Mouse (Mus musculus): ENCODE measurements around the gene Btbd10.

The Btbd10 gene

GRCm38 (mm10) chr7:113368746-113369619 lies at the start of gene Btbd10:
Gene Btbd10 (minus strand): TSS chr7:113369392.
- under 1% methylated on average over 64 of the region's 64 CpGs for WGBS

DNA sequence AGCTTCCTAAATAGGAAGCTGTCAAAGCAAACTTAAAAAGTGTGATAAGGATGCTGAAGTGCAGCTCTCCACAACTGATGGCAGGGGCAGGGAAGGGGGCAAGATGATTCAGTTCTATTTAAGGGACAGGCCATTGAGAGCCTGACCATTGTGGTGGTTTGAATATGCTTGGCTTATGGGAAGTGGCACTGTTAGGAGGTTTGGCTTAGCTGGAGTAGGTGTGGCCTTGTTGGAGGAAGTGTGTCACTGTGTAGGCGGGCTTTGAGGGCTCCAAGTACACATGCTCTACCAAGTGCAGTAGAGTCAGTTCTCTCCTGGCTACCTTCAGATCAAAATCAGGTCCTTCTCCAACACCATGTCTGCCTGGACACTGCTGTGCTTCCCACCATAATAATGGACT lies 47.3 kb upstream of the Btbd10 start:
- 92% methylated on average over 1 of the region's 1 CpGs for WGBS

GRCm38 (mm10) chr7:113415256-113415655 lies 46.1 kb upstream of the Btbd10 start:
- WGBS = 56% methylated on average over 3 of the region's 3 CpGs

DNA sequence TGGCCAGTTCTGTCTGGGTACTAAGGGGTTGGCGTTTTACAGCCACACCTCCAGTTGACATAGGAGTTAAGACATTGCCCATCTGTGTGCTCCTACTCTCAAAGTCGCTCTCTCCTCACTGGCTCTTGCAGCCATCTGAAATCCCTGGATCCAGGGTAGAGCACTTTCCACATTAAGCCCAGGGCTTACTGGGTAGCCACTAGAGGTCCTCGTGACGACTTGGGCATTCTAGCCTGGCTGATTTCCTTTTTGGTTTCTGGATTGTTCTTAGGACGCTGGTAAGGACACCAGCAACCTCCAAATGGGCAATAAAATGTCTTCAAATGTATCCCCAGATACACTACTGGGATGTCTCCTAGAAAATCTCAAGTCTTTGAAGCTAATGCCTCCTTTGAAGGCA lies 39.5 kb upstream of the Btbd10 start:
- WGBS = 63% methylated on average over 5 of the region's 5 CpGs

- WGBS = 88% methylated on average over 4 of the region's 4 CpGs
Observed at GRCm38 (mm10) chr7:113396661-113397060, 27.5 kb upstream of the Btbd10 start.

- 64% methylated on average over 2 of the region's 2 CpGs for WGBS
Observed at GRCm38 (mm10) chr7:113391619-113392018, 22.4 kb upstream of the Btbd10 start.

- 85% methylated on average over 2 of the region's 2 CpGs for WGBS
Observed at GRCm38 (mm10) chr7:113388470-113388869, 19.3 kb upstream of the Btbd10 start, which contains the start of gene Pth. Gene Pth (minus strand): TSS chr7:113388570.

- 17% methylated on average over 7 of the region's 7 CpGs for WGBS
Observed at GRCm38 (mm10) chr7:113377875-113378658, 8.9 kb upstream of the Btbd10 start.

- WGBS = 84% methylated on average over 1 of the region's 1 CpGs
Observed at GRCm38 (mm10) chr7:113372682-113373081, 3.5 kb upstream of the Btbd10 start.

DNA sequence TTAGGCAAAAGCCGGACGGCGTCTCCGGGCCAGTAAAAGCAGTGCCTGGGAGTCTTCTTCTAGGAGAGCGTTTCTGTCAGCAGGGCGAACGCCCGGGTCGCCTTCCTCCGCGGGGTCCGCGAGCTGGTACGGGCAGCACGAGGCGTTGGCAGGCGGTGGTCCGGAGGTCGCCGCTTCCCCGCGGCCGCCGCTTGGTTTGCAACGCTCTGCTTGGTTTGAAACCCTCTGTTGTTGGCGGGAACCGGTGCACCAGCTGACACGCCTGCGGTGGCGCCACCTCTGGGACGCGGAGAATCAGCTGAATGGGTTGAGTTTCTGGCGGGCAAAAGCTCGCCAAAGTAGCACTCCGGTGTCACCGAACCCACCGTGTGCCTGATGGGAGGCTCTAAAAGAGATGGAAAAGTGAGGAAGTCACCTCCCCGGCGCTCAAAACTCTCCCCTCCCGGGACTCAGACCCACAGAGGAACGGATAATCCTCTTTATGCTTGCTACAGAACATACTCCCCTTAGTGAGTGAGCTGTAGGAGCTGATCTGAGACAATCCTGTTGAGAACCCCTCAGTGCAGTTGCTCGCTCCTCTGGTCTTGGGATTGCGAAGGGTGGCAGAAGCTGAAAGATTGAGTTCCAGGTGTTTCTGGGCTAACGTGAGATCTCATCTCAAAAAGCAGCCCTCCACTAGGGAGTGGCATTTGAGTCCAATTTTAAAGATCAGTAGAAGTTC lies 588 bp upstream of the Btbd10 start:
- WGBS = under 1% methylated on average over 44 of the region's 44 CpGs

DNA sequence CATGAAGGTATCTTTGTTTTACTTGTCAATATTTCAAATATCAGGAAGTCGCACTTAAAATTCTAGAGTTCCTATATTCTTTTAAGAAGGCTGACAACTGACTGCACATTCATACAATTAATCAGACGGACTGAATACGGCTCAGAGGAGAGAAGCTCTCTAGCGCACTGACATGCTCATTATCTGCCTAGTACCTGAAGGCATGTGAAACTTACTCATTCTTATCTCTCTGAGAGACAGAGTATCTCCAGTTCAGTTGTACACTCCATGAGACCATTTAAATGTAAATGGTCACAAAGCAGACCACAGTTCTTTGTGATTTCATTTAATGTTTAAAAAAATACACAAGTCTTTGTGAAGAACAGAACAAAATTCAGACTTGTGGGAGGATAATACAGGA lies 1.8 kb downstream of the Btbd10 start:
- 69% methylated on average over 4 of the region's 4 CpGs for WGBS

GRCm38 (mm10) chr7:113349089-113349488 lies 20.1 kb downstream of the Btbd10 start:
- WGBS = 89% methylated on average over 1 of the region's 1 CpGs

DNA sequence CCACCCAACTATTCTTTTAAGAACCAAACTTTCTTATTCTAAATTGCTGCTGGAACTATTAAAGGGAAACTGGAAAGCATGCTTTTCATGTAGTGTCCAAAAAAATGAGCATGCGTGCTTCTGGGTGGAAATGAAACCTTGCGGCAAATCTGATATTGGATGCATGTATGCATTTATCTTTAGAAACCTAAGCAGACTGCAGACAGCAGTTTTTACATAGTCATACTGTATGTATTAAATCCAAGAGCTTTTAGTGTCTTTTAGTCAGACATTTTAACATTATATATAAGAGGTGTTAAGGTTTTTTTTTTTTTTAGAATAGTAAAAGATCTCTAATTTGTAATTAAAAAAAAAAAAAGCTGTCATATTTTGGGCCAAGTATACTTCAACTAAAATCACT lies 21.5 kb downstream of the Btbd10 start:
- 41% methylated on average over 2 of the region's 2 CpGs for WGBS

GRCm38 (mm10) chr7:113347271-113347670 lies 21.9 kb downstream of the Btbd10 start:
- WGBS = 13% methylated on average over 4 of the region's 4 CpGs

- 86% methylated on average over 8 of the region's 8 CpGs for WGBS
Observed at GRCm38 (mm10) chr7:113335250-113335649, 33.9 kb downstream of the Btbd10 start.

DNA sequence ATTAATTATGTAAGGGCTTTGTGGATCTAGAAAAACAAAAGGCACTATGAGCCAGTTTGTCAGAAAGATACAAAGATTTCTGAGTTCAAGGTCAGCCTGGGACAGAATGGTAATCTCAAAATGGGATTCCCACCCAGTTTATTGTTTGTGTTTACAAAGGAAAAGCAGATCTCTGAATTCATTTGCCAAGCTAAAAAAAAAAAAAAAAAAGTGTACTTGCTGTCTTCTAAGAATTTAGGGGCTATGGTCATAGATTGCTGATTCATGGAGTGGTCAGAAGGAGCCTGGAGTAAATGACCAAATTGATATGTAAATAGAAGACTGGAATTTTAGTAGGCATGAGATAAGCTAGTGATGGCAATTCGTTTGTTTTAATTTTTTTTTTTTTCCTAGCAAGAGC lies 49.1 kb downstream of the Btbd10 start:
- WGBS = 60% methylated on average over 1 of the region's 1 CpGs

DNA sequence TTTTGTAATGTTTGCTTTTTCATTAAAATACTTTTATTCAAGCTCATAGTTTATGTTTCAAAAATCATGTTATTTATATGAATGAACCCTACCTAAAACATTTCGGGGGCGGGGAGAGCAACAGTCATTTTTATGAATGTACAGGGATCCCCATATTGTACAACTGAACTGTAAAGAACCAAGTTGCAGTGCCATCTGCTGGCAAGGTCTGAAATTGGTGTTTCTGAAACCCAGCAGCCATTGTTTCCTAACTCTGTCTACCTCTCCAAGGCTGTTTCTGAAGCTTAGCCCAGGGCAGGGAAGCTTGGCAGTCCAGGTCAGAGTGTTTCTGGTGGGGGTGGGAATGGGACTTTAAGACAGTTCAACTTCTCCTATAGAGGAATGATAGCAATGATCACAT lies 57.4 kb downstream of the Btbd10 start:
- WGBS = 8% methylated on average over 2 of the region's 2 CpGs

DNA sequence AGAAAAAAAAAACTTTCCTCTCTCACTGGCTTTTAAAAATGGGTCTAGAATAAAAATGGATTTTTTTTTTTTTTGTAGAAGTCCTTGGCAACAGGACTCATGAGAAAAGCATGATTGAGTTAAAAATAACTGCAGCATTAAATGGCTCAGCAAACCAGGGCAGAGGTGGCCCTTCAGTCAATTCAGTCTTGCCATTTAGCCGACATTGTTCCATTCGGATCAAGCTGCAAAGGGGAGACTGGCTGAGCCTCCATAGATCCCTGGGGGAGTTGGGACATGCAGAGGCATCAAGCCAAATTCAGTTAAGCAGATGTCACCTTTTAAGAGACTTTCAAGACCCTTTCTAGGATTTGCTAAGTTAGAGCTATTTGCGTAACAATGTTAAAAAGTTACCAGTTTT lies 59.1 kb downstream of the Btbd10 start:
- WGBS = 53% methylated on average over 3 of the region's 3 CpGs

GRCm38 (mm10) chr7:113297813-113298212 lies 71.4 kb downstream of the Btbd10 start:
- WGBS = 86% methylated on average over 4 of the region's 4 CpGs

DNA sequence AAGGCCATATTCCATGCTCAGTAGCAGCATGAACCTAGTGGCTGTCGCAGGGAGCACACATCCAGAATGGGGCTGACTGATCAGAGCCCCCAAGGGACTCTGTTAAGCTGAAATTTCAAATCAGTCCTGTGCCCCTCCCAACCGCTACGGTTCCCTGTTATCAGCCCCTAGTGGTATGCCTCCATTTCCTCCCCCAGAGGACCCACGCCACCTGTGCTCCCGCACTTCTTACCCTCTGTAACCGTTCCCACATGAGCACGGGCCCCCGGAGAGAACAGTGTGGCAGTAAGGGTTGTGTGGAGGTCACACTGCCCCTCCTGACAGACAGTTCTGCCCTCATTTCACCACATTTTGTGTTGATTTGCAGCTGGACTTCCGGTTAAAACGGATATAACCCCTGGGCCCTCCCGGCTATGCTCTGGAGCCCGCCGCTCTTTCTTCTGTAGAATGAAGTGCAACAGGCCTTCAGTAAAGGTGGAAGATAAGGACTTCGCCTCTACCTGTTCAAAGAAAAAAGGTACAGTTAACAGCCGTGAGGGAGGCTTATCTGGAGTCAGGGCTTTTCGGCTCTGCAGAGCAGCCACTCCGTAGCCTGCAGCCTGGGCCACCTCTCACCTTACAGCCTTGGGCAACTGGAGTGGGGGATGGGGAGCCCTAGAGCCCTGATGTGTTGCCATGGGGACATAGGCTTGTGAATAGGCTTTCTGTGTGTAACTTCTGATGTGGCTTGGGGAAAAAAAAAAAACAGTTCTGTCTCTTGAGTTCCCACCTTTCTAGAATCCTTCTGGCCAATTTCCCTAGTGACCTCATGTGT lies 73.9 kb downstream of the Btbd10 start:
- WGBS = 72% methylated on average over 17 of the region's 17 CpGs

DNA sequence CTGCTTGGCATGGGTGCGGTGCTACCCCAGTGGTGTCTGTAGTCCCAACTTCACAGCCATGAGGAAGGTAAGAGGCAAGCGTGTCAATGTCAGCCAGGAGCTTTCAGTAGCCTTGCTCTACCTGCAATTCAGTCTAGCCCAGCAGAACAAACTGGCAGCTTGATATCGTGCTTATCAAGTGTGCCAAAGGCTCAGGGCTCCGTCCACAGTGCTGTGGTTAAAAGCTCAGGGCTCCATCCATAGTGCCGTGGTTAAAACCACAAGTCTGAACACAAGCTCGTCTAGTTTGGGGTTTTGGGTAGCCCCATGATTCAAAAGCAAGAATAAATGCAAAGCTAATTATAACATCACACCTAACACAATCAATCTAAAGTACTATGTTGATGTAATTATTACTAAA lies 74.6 kb downstream of the Btbd10 start:
- WGBS = 90% methylated on average over 6 of the region's 6 CpGs
